Mouse (Mus musculus): Measurements from ENCODE around the gene Spata17. TPM values are rescaled to one million over a fixed set of nuclear protein-coding genes. Genes with fewer than 3 reads are reported as not detected.

The Spata17 gene
- not detected in 2 replicates for polyA plus RNA-seq (2012; ENCODE audit: insufficient read depth, insufficient read length, missing spikeins)

DNA sequence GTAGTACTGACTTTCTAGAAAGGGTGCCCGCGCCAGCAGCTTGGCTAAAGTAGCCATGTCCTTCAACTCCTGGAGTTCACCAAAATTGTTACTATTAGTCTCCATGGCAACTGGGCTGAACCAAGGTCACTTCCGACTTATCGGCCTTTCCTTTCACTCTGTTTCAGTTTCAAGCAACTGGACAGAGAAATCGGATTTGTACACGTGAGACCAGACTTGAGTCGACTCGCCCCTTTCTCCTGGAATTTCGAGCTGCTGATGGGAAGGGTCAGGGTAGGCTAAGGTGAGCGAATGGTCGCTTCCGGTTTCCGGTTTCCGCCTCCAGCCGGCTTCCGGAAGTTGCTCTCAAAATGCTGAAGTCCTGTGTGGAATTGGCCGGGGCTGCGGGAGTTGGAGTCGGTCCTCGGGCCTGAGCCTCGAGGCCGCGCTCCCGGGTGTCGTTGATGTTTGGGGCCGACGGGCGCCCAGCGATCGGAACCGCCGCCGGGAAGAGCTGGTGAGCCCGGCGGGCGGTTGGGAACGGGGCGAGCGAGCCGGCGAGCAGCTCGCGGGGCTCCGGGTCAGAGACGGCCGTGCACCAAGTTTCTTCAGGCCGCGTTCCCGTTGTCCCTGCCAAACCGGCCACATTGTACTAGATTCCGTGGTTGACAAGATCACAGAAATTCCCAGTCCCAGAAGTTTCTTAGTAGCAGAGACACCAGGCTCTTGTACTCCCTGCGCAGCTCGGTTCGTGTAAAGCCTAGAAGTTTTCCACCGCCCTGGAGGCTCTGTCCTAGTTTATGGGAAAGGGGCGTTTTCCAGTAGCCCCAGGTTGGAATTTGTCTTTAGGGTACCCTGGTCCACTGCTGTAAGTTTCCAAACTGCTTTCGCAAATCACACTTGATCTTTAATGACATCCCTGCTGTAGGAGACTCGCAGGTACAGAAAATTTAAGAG is at the start of gene Spata17, which contains the start of gene Gpatch2:
Spata17 (minus strand) TSS at position 285 of the 936 bp plus-strand sequence.
Gpatch2 (plus strand) TSS at position 328 of the 936 bp plus-strand sequence.
- Histone ChIP-seq H3K4me1 (ENCODE audit: control insufficient read depth, insufficient read depth, low read length) (peaks cover 5% of the 10 kb centered on the region), H3K4me3 (ENCODE audit: insufficient read depth, low read length) (peak within 1 kb of the TSS; percentile 71), H3K27ac (ENCODE audit: insufficient read depth, low read depth, low read length) (peak within 1 kb of the TSS; percentile 79)
- TF ChIP-seq POLR2A (IDR thresholded peaks at IDR 0.05; ENCODE audit: borderline replicate concordance, low read depth, low read length): 0 out of 2 replicates have a peak, but pooled peaks have one; percentile 73
- no peak for TF ChIP-seq CTCF (IDR thresholded peaks at IDR 0.05; ENCODE audit: low read depth, low read length)

DNA sequence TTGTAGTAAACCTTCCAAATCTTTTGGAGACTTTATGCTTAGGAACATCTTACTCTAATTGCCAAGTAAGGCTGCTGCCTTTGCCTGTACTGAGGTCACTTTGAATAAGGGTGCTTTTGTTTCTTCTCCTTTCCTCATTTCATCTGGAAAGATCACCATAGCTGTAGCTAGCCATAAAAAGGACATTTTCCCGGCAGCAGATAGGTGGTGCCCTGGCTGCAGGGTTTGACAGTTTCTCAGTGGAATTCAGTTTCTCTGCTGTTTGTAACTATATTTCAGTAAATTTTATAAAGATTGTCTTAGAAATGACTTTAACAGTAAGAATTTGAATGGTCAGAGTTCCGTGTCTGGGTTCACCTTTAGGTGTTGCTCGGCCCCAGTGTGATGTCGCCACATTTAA is 43.5 kb upstream of the Spata17 start:
- no peaks in the 10 kb centered on the region for H3K4me1 ChIP-seq (ENCODE audit: control insufficient read depth, insufficient read depth, low read length)
- no peak for TF ChIP-seq POLR2A (IDR thresholded peaks at IDR 0.05; ENCODE audit: borderline replicate concordance, low read depth, low read length)
- H3K27ac ChIP-seq (ENCODE audit: insufficient read depth, low read depth, low read length): no peak overlapping the region
- H3K4me3 ChIP-seq (ENCODE audit: insufficient read depth, low read length): no peak overlapping the region

DNA sequence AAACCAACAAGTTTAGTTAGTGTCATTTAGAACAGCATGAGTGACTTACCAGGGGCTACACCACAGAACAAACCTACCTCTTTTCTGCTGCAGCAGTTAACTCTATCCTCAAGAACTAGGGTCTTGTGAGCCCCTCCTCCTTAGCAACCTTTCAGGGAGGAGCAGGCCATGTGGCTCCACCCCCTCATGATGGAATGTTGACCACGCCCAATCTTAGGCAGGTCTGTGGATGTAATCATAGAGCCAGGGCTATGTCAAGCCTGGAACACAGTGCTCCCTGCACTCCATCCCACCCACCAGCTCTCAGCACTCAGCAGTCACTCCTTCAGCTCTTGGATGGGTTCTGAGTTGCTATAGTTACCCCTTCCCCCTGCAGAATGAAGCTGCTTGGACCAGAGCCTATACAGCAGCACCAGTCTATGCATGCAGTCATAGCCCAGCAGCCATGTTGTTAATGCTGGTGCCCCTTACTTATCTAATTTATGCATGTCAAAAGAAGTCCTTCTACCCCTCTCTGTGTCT is 35.5 kb upstream of the Spata17 start:
- TF ChIP-seq POLR2A (IDR thresholded peaks at IDR 0.05; ENCODE audit: borderline replicate concordance, low read depth, low read length): no peak
- TF ChIP-seq CTCF (IDR thresholded peaks at IDR 0.05; ENCODE audit: low read depth, low read length): no peak
- H3K4me3 ChIP-seq (ENCODE audit: insufficient read depth, low read length): no peak overlapping the region
- H3K4me1 ChIP-seq (ENCODE audit: control insufficient read depth, insufficient read depth, low read length): no peaks in the 10 kb centered on the region
- no peak overlapping the region for H3K27ac ChIP-seq (ENCODE audit: insufficient read depth, low read depth, low read length)

DNA sequence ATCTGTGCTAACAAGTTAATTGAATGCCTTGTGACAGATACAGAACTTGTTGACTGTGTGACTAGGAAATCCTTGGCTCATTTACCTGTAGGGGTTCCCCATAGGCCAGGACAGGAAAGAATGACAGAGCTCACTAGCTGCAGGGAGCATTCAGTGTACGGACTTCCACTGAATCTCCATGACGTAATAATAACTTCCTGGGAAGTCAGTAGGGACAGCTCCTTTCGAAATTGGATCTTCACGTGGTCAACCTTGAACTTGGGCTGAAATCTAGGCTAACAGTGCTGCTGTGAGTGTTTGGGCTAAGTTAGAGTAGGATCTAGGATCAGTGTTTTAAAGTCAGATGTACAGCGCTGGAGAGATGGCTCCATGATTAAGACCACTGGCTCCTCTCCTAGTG is 29.5 kb upstream of the Spata17 start:
- Histone ChIP-seq H3K27ac (ENCODE audit: insufficient read depth, low read depth, low read length) (no peak overlapping the region), H3K4me3 (ENCODE audit: insufficient read depth, low read length) (no peak overlapping the region), H3K4me1 (ENCODE audit: control insufficient read depth, insufficient read depth, low read length) (peaks cover 6% of the 10 kb centered on the region)
- no peak for TF ChIP-seq POLR2A (IDR thresholded peaks at IDR 0.05; ENCODE audit: borderline replicate concordance, low read depth, low read length)
- no peak for TF ChIP-seq CTCF (IDR thresholded peaks at IDR 0.05; ENCODE audit: low read depth, low read length)

DNA sequence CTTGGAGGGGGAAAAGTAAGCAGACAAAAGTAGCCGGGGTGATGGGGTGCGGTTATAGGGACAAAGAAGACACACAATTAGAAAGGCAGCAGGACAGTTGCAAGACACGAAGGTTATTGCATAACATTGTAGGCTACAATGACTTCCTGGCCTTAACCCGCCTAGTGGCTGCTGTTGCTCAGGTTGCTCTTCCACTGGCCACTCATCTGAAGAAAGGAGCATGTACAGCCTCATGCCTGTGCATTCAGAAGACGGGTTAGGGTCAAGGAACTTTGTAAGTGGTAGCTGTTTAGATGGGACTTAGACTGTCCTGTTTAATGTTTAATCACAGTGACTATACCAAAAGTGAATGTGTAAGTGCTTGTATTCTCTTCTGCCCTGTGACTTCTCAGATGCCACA is 26.1 kb upstream of the Spata17 start:
- H3K4me1 ChIP-seq (ENCODE audit: control insufficient read depth, insufficient read depth, low read length): peaks cover 6% of the 10 kb centered on the region
- no peak for TF ChIP-seq CTCF (IDR thresholded peaks at IDR 0.05; ENCODE audit: low read depth, low read length)
- no peak for TF ChIP-seq POLR2A (IDR thresholded peaks at IDR 0.05; ENCODE audit: borderline replicate concordance, low read depth, low read length)
- H3K27ac ChIP-seq (ENCODE audit: insufficient read depth, low read depth, low read length): no peak overlapping the region
- no peak overlapping the region for H3K4me3 ChIP-seq (ENCODE audit: insufficient read depth, low read length)

DNA sequence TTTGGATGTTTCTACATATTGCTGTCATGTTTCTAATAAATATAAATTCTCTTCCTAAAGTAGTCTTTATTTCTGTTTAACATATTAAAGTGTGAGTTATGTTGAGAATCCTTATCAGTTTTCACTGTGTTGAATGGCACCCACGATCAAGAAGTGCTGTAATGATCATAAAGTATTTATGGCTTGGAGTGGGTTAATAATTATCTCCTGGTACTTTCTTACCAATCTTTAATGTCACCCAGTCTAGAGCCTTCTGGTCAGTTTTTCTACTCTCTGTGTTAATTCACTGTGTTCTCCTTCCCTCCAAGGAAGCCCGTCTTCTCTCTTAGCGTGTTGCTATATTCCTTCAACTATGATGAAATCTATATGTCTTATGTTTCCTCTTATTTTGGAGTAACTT is 25.0 kb upstream of the Spata17 start:
- peaks cover 6% of the 10 kb centered on the region for H3K4me1 ChIP-seq (ENCODE audit: control insufficient read depth, insufficient read depth, low read length)
- TF ChIP-seq CTCF (IDR thresholded peaks at IDR 0.05; ENCODE audit: low read depth, low read length): no peak
- TF ChIP-seq POLR2A (IDR thresholded peaks at IDR 0.05; ENCODE audit: borderline replicate concordance, low read depth, low read length): no peak
- no peak overlapping the region for H3K27ac ChIP-seq (ENCODE audit: insufficient read depth, low read depth, low read length)

DNA sequence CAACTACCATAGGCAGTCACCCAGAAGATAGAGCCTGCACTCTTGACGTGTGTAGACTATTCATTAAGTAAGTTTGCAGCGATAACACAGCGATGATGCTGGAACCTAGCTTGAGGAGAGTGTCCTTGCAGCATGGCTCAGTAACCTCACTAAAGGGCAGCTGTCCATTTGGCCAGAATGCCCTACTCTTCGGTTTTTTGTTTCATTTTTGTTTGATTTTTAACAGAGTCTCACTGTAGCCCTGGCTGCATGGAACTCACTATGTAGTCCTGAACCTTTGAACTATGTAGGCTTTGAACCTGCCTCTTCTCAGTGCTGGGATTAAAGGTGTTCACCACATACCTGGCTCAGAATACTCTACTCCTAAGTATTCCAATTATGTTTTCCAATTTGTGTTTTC is 22.8 kb upstream of the Spata17 start:
- no peak overlapping the region for H3K4me3 ChIP-seq (ENCODE audit: insufficient read depth, low read length)
- no peak for TF ChIP-seq CTCF (IDR thresholded peaks at IDR 0.05; ENCODE audit: low read depth, low read length)
- no peaks in the 10 kb centered on the region for H3K4me1 ChIP-seq (ENCODE audit: control insufficient read depth, insufficient read depth, low read length)
- no peak overlapping the region for H3K27ac ChIP-seq (ENCODE audit: insufficient read depth, low read depth, low read length)

More for the DNA sequence above, 25.0 kb upstream of the Spata17 start:
- H3K4me3 ChIP-seq (ENCODE audit: insufficient read depth, low read length): no peak overlapping the region

DNA sequence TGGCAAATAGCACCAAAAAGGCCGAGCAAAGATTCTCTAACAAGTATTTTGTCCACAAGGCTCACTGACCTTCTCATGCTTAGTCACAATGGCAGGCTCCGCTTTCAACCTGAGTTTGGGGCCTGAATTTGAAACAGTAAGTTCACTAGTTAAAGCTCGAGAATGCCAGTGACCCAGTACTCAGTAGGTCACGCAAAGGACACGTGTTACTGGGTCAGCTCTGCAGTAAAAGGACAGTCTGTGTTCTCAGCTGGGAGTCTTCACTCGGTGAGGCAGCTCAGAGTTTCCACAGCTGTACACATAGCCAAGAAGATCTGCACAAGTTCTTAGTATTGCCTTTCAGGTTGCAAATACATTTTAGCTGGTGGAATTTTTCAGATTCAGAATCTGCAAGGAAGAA is 21.0 kb upstream of the Spata17 start:
- no peak overlapping the region for H3K27ac ChIP-seq (ENCODE audit: insufficient read depth, low read depth, low read length)
- no peak for TF ChIP-seq CTCF (IDR thresholded peaks at IDR 0.05; ENCODE audit: low read depth, low read length)
- no peak for TF ChIP-seq POLR2A (IDR thresholded peaks at IDR 0.05; ENCODE audit: borderline replicate concordance, low read depth, low read length)
- no peaks in the 10 kb centered on the region for H3K4me1 ChIP-seq (ENCODE audit: control insufficient read depth, insufficient read depth, low read length)
- no peak overlapping the region for H3K4me3 ChIP-seq (ENCODE audit: insufficient read depth, low read length)

DNA sequence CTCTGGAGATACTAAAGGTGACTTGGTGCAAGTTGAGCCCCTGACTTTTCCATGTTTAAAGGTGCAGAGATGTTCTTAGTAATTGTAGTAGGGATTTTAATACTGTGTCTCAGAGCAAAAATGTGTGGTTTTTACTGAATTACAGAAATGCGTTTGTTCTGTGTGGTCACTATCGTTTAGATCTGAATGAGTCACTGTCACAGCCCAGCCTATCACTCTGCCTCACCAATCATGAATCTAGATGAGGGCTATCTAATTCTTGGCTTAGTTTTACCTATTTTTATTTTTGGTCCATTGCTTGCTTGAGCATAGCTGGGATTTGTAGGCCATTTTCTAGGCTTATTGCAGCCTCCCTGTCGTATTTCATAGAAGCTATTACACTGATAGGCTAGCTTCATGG is 19.9 kb upstream of the Spata17 start:
- Histone ChIP-seq H3K4me3 (ENCODE audit: insufficient read depth, low read length) (no peak overlapping the region), H3K4me1 (ENCODE audit: control insufficient read depth, insufficient read depth, low read length) (no peaks in the 10 kb centered on the region), H3K27ac (ENCODE audit: insufficient read depth, low read depth, low read length) (no peak overlapping the region)
- TF ChIP-seq POLR2A (IDR thresholded peaks at IDR 0.05; ENCODE audit: borderline replicate concordance, low read depth, low read length): no peak

DNA sequence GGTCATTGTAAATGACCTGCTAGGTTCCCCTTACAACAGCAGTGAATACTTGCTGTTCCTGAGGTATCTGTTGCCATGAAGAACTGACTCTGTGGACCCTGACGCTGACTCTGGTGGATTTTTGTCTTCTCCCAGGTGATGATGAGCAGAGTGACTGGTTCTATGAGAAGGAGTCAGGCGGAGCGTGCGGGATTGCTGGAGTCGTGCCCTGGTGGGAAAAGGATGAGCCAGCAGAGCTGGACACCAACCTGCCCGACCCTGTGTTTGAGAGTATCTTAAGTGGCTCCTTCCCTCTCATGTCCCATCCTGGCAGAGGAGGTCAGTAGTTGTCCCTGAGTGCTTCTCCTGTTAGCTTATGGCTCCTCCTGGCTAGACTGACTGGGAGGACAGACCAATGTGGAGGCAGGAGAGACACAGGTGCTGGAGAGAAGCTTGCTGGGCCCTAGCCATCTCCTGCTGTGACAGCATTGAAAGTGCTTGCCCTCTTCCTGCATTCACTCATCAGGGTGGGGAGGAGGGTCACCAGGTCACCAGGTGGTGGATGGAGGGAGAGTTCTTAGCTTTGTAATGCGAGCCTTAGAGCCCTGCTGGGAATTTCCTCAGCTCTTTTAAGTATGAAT is 17.8 kb upstream of the Spata17 start:
- no peak overlapping the region for H3K4me3 ChIP-seq (ENCODE audit: insufficient read depth, low read length)
- no peak for TF ChIP-seq POLR2A (IDR thresholded peaks at IDR 0.05; ENCODE audit: borderline replicate concordance, low read depth, low read length)
- no peak for TF ChIP-seq CTCF (IDR thresholded peaks at IDR 0.05; ENCODE audit: low read depth, low read length)
- H3K4me1 ChIP-seq (ENCODE audit: control insufficient read depth, insufficient read depth, low read length): peaks cover 4% of the 10 kb centered on the region; the same call in 1 of the 2 replicates
- H3K27ac ChIP-seq (ENCODE audit: insufficient read depth, low read depth, low read length): no peak overlapping the region

Measured in bone marrow macrophage, adult 2 months (primary cell).